Mouse (Mus musculus): ENCODE results near the gene Rarres2. TPM values are rescaled to one million over a fixed set of nuclear protein-coding genes. Genes with fewer than 3 reads are reported as not detected.

Rarres2 gene
- polyA plus RNA-seq, 1 experiment from 2014 or later: 80.3 TPM

- no peak for TF ChIP-seq CTCF (IDR thresholded peaks at IDR 0.05; ENCODE audit: low read depth)
- Histone ChIP-seq H3K27ac (peak overlapping the region; percentile 72; the same call in 1 of the 2 replicates), H3K4me1 (replicated peaks; ENCODE audit: insufficient read depth, low read length) (peaks cover 31% of the 10 kb centered on the region), H3K9ac (ENCODE audit: low read depth, low read length) (no peak overlapping the region), H3K27me3 (ENCODE audit: insufficient read depth, low read length) (no peaks in the 10 kb centered on the region), H3K9me3 (replicated peaks; ENCODE audit: low read length) (no peaks in the 10 kb centered on the region), H3K36me3 (ENCODE audit: insufficient read depth, low read length) (no peaks in the 10 kb centered on the region), H3K4me3 (replicated peaks; ENCODE audit: low read depth, low read length) (no peak overlapping the region), H3K4me2 (ENCODE audit: low read length) (0 out of 2 replicates have a peak overlapping the region, but pooled peaks have one; percentile 23)
- WGBS: 45% methylated on average over 8 of the region's 8 CpGs
- ATAC-seq (replicated peaks; ENCODE audit: low FRiP score, low read depth) (no peak), DNase-seq (ENCODE audit: low spot score) (peak; percentile 56)
These were observed 3.4 kb downstream of the Rarres2 start for GRCm38 (mm10) chr6:48569065-48569807.

GRCm38 (mm10) chr6:48568036-48568984 lies 4.3 kb downstream of the Rarres2 start:
- Histone ChIP-seq H3K9me3 (replicated peaks; ENCODE audit: low read length) (no peaks in the 10 kb centered on the region), H3K4me1 (replicated peaks; ENCODE audit: insufficient read depth, low read length) (peaks cover 30% of the 10 kb centered on the region), H3K4me2 (ENCODE audit: low read length) (peak overlapping the region; percentile 23; the same call in 1 of the 2 replicates), H3K4me3 (replicated peaks; ENCODE audit: low read depth, low read length) (no peak overlapping the region), H3K36me3 (ENCODE audit: insufficient read depth, low read length) (no peaks in the 10 kb centered on the region), H3K27me3 (ENCODE audit: insufficient read depth, low read length) (no peaks in the 10 kb centered on the region), H3K27ac (peak overlapping the region; percentile 72), H3K9ac (ENCODE audit: low read depth, low read length) (no peak overlapping the region)
- ATAC-seq (replicated peaks; ENCODE audit: low FRiP score, low read depth) (peak; percentile 55), DNase-seq (ENCODE audit: low spot score) (peak; percentile 77)
- WGBS: 39% methylated on average over 21 of the region's 21 CpGs
- no peak for TF ChIP-seq CTCF (IDR thresholded peaks at IDR 0.05; ENCODE audit: low read depth)

- Histone ChIP-seq H3K9ac (ENCODE audit: low read depth, low read length) (no peak overlapping the region), H3K4me3 (replicated peaks; ENCODE audit: low read depth, low read length) (no peak overlapping the region), H3K9me3 (replicated peaks; ENCODE audit: low read length) (no peaks in the 10 kb centered on the region), H3K4me1 (replicated peaks; ENCODE audit: insufficient read depth, low read length) (peaks cover 24% of the 10 kb centered on the region; the same call in 1 of the 2 replicates), H3K27ac (no peak overlapping the region), H3K4me2 (ENCODE audit: low read length) (no peak overlapping the region), H3K36me3 (ENCODE audit: insufficient read depth, low read length) (no peaks in the 10 kb centered on the region), H3K27me3 (ENCODE audit: insufficient read depth, low read length) (no peaks in the 10 kb centered on the region)
- WGBS: 7% methylated on average over 5 of the region's 5 CpGs
- DNase-seq (ENCODE audit: low spot score) (peak; percentile 81), ATAC-seq (replicated peaks; ENCODE audit: low FRiP score, low read depth) (peak; percentile 40; the same call in 1 of the 2 replicates)
- no peak for TF ChIP-seq CTCF (IDR thresholded peaks at IDR 0.05; ENCODE audit: low read depth)
These were observed 6.3 kb downstream of the Rarres2 start for GRCm38 (mm10) chr6:48566312-48566711.

GRCm38 (mm10) chr6:48565693-48566310 lies 6.8 kb downstream of the Rarres2 start:
- WGBS: 69% methylated on average over 4 of the region's 4 CpGs
- H3K9ac ChIP-seq (ENCODE audit: low read depth, low read length): no peak overlapping the region
- no peak overlapping the region for H3K4me2 ChIP-seq (ENCODE audit: low read length)
- H3K9me3 ChIP-seq (replicated peaks; ENCODE audit: low read length): no peaks in the 10 kb centered on the region
- H3K27me3 ChIP-seq (ENCODE audit: insufficient read depth, low read length): no peaks in the 10 kb centered on the region
- no peak for DNase-seq (ENCODE audit: low spot score)
- H3K27ac ChIP-seq: no peak overlapping the region
- no peaks in the 10 kb centered on the region for H3K36me3 ChIP-seq (ENCODE audit: insufficient read depth, low read length)
- ATAC-seq (replicated peaks; ENCODE audit: low FRiP score, low read depth): no peak
- no peak for TF ChIP-seq CTCF (IDR thresholded peaks at IDR 0.05; ENCODE audit: low read depth)
- no peak overlapping the region for H3K4me3 ChIP-seq (replicated peaks; ENCODE audit: low read depth, low read length)
- H3K4me1 ChIP-seq (replicated peaks; ENCODE audit: insufficient read depth, low read length): peaks cover 24% of the 10 kb centered on the region; the same call in 1 of the 2 replicates

GRCm38 (mm10) chr6:48555956-48556355 lies 16.6 kb downstream of the Rarres2 start:
- no peak overlapping the region for H3K4me3 ChIP-seq (replicated peaks; ENCODE audit: low read depth, low read length)
- peaks cover 3% of the 10 kb centered on the region; the same call in 1 of the 2 replicates for H3K4me1 ChIP-seq (replicated peaks; ENCODE audit: insufficient read depth, low read length)
- H3K9ac ChIP-seq (ENCODE audit: low read depth, low read length): no peak overlapping the region
- no peaks in the 10 kb centered on the region for H3K27me3 ChIP-seq (ENCODE audit: insufficient read depth, low read length)
- H3K4me2 ChIP-seq (ENCODE audit: low read length): no peak overlapping the region
- no peak for TF ChIP-seq CTCF (IDR thresholded peaks at IDR 0.05; ENCODE audit: low read depth)
- no peaks in the 10 kb centered on the region for H3K9me3 ChIP-seq (replicated peaks; ENCODE audit: low read length)
- peaks cover 3% of the 10 kb centered on the region; the same call in 1 of the 2 replicates for H3K36me3 ChIP-seq (ENCODE audit: insufficient read depth, low read length)
- H3K27ac ChIP-seq: 0 out of 2 replicates have a peak overlapping the region, but pooled peaks have one; percentile 98
- no peak for ATAC-seq (replicated peaks; ENCODE audit: low FRiP score, low read depth)
- WGBS: 93% methylated on average over 3 of the region's 3 CpGs
- no peak for DNase-seq (ENCODE audit: low spot score)
